Mouse (Mus musculus): Measurements from ENCODE around the gene Cdc42. TPM values are rescaled to one million over a fixed set of nuclear protein-coding genes. Genes with fewer than 3 reads are reported as not detected.

The Cdc42 gene
- polyA plus RNA-seq, 1 experiment from 2014 or later, result 869 TPM

- H3K4me1 ChIP-seq (replicated peaks), result peaks cover 16% of the 10 kb centered on the region
- no peak overlapping the region for H3K4me3 ChIP-seq
- H3K36me3 ChIP-seq, result peaks cover 9% of the 10 kb centered on the region; the same call in 1 of the 2 replicates
- H3K27me3 ChIP-seq, result no peaks in the 10 kb centered on the region
- H3K9me3 ChIP-seq, result no peaks in the 10 kb centered on the region
- H3K27ac ChIP-seq (replicated peaks), result no peak overlapping the region
- 93% methylated on average over 1 of the region's 1 CpGs for WGBS
- no peak overlapping the region for H3K9ac ChIP-seq
- ATAC-seq (ENCODE audit: low read depth), result no peak
- H3K4me2 ChIP-seq, result no peak overlapping the region
Measured at GRCm38 (mm10) chr4:137339415-137339814, 18.1 kb downstream of the Cdc42 start.

- WGBS, result 93% methylated on average over 5 of the region's 5 CpGs
- Histone ChIP-seq H3K9ac (no peak overlapping the region), H3K4me1 (replicated peaks) (peaks cover 16% of the 10 kb centered on the region), H3K36me3 (peaks cover 33% of the 10 kb centered on the region), H3K9me3 (no peaks in the 10 kb centered on the region), H3K4me2 (no peak overlapping the region), H3K27ac (replicated peaks) (no peak overlapping the region), H3K4me3 (no peak overlapping the region), H3K27me3 (no peaks in the 10 kb centered on the region)
- no peak for ATAC-seq (ENCODE audit: low read depth)
Measured at GRCm38 (mm10) chr4:137336468-137336867, 21.1 kb downstream of the Cdc42 start.

GRCm38 (mm10) chr4:137332051-137332450 is 25.5 kb downstream of the Cdc42 start:
- ATAC-seq (ENCODE audit: low read depth), result no peak
- H3K4me3 ChIP-seq, result no peak overlapping the region
- H3K4me2 ChIP-seq, result no peak overlapping the region
- no peak overlapping the region for H3K9ac ChIP-seq
- peaks cover 4% of the 10 kb centered on the region; the same call in 1 of the 2 replicates for H3K4me1 ChIP-seq (replicated peaks)
- no peak overlapping the region for H3K27ac ChIP-seq (replicated peaks)
- H3K36me3 ChIP-seq, result peaks cover 66% of the 10 kb centered on the region
- no peaks in the 10 kb centered on the region for H3K9me3 ChIP-seq
- no peaks in the 10 kb centered on the region for H3K27me3 ChIP-seq

- Histone ChIP-seq H3K36me3 (peaks cover 71% of the 10 kb centered on the region), H3K4me2 (no peak overlapping the region), H3K9me3 (no peaks in the 10 kb centered on the region), H3K27ac (replicated peaks) (no peak overlapping the region), H3K9ac (no peak overlapping the region), H3K4me1 (replicated peaks) (no peaks in the 10 kb centered on the region), H3K27me3 (no peaks in the 10 kb centered on the region), H3K4me3 (no peak overlapping the region)
- no peak for ATAC-seq (ENCODE audit: low read depth)
- WGBS, result 89% methylated on average over 3 of the region's 3 CpGs
Measured at GRCm38 (mm10) chr4:137326494-137326893, 31.0 kb downstream of the Cdc42 start.

GRCm38 (mm10) chr4:137324926-137325325 is 32.6 kb downstream of the Cdc42 start:
- peaks cover 78% of the 10 kb centered on the region for H3K36me3 ChIP-seq

GRCm38 (mm10) chr4:137316027-137316770 is 41.3 kb downstream of the Cdc42 start:
- Histone ChIP-seq H3K9me3 (no peaks in the 10 kb centered on the region), H3K9ac (no peak overlapping the region), H3K4me1 (replicated peaks) (no peaks in the 10 kb centered on the region), H3K4me2 (no peak overlapping the region), H3K4me3 (no peak overlapping the region), H3K36me3 (peaks cover 33% of the 10 kb centered on the region), H3K27ac (replicated peaks) (no peak overlapping the region), H3K27me3 (no peaks in the 10 kb centered on the region)
- no peak for ATAC-seq (ENCODE audit: low read depth)
- 82% methylated on average over 4 of the region's 4 CpGs for WGBS

More at GRCm38 (mm10) chr4:137324926-137325325, 32.6 kb downstream of the Cdc42 start:
- Histone ChIP-seq H3K27ac (replicated peaks) (no peak overlapping the region), H3K9me3 (no peaks in the 10 kb centered on the region), H3K4me1 (replicated peaks) (no peaks in the 10 kb centered on the region), H3K4me2 (no peak overlapping the region), H3K4me3 (no peak overlapping the region), H3K9ac (no peak overlapping the region), H3K27me3 (no peaks in the 10 kb centered on the region)
- 92% methylated on average over 6 of the region's 6 CpGs for WGBS
- no peak for ATAC-seq (ENCODE audit: low read depth)

- ATAC-seq (ENCODE audit: low read depth), result no peak
- no peaks in the 10 kb centered on the region for H3K9me3 ChIP-seq
- no peak overlapping the region for H3K9ac ChIP-seq
- no peak overlapping the region for H3K4me2 ChIP-seq
- no peaks in the 10 kb centered on the region for H3K4me1 ChIP-seq (replicated peaks)
- no peak overlapping the region for H3K27ac ChIP-seq (replicated peaks)
- H3K4me3 ChIP-seq, result no peak overlapping the region
- WGBS, result 84% methylated on average over 2 of the region's 2 CpGs
- H3K27me3 ChIP-seq, result no peaks in the 10 kb centered on the region
- H3K36me3 ChIP-seq, result peaks cover 21% of the 10 kb centered on the region
Measured at GRCm38 (mm10) chr4:137315061-137315460, 42.5 kb downstream of the Cdc42 start.

- 27% methylated on average over 6 of the region's 6 CpGs for WGBS
Measured at GRCm38 (mm10) chr4:137314561-137314960, 43.0 kb downstream of the Cdc42 start.

GRCm38 (mm10) chr4:137313511-137313910 is 44.0 kb downstream of the Cdc42 start:
- no peak overlapping the region for H3K4me3 ChIP-seq
- H3K27ac ChIP-seq (replicated peaks), result no peak overlapping the region
- WGBS, result 54% methylated on average over 2 of the region's 2 CpGs
- H3K4me2 ChIP-seq, result no peak overlapping the region
- no peak overlapping the region for H3K9ac ChIP-seq
- no peaks in the 10 kb centered on the region for H3K4me1 ChIP-seq (replicated peaks)
- peaks cover 8% of the 10 kb centered on the region for H3K36me3 ChIP-seq
- no peaks in the 10 kb centered on the region for H3K9me3 ChIP-seq
- ATAC-seq (ENCODE audit: low read depth), result no peak
- no peaks in the 10 kb centered on the region for H3K27me3 ChIP-seq

More at GRCm38 (mm10) chr4:137314561-137314960, 43.0 kb downstream of the Cdc42 start:
- H3K9ac ChIP-seq, result no peak overlapping the region
- no peaks in the 10 kb centered on the region for H3K4me1 ChIP-seq (replicated peaks)
- no peak overlapping the region for H3K27ac ChIP-seq (replicated peaks)
- H3K4me2 ChIP-seq, result no peak overlapping the region
- no peak overlapping the region for H3K4me3 ChIP-seq
- no peak for ATAC-seq (ENCODE audit: low read depth)
- H3K9me3 ChIP-seq, result no peaks in the 10 kb centered on the region
- H3K36me3 ChIP-seq, result peaks cover 16% of the 10 kb centered on the region
- no peaks in the 10 kb centered on the region for H3K27me3 ChIP-seq

GRCm38 (mm10) chr4:137308377-137308776 is 49.1 kb downstream of the Cdc42 start:
- WGBS, result 53% methylated on average over 5 of the region's 5 CpGs
- H3K4me2 ChIP-seq, result no peak overlapping the region
- H3K9me3 ChIP-seq, result no peaks in the 10 kb centered on the region
- H3K36me3 ChIP-seq, result no peaks in the 10 kb centered on the region
- no peak overlapping the region for H3K27ac ChIP-seq (replicated peaks)
- no peak for ATAC-seq (ENCODE audit: low read depth)
- H3K27me3 ChIP-seq, result no peaks in the 10 kb centered on the region
- H3K4me3 ChIP-seq, result no peak overlapping the region
- H3K4me1 ChIP-seq (replicated peaks), result peaks cover 32% of the 10 kb centered on the region
- H3K9ac ChIP-seq, result no peak overlapping the region

GRCm38 (mm10) chr4:137306991-137307706 is 50.4 kb downstream of the Cdc42 start:
- H3K9ac ChIP-seq, result no peak overlapping the region
- no peak for ATAC-seq (ENCODE audit: low read depth)
- H3K4me3 ChIP-seq, result no peak overlapping the region
- H3K4me2 ChIP-seq, result no peak overlapping the region
- H3K27me3 ChIP-seq, result no peaks in the 10 kb centered on the region
- WGBS, result 71% methylated on average over 19 of the region's 19 CpGs
- peak overlapping the region; percentile 88 for H3K27ac ChIP-seq (replicated peaks)
- peaks cover 35% of the 10 kb centered on the region for H3K4me1 ChIP-seq (replicated peaks)
- no peaks in the 10 kb centered on the region for H3K9me3 ChIP-seq
- H3K36me3 ChIP-seq, result no peaks in the 10 kb centered on the region

GRCm38 (mm10) chr4:137306577-137306888 is 51.0 kb downstream of the Cdc42 start:
- H3K4me2 ChIP-seq, result no peak overlapping the region
- H3K36me3 ChIP-seq, result no peaks in the 10 kb centered on the region
- H3K27me3 ChIP-seq, result no peaks in the 10 kb centered on the region
- H3K9me3 ChIP-seq, result no peaks in the 10 kb centered on the region
- H3K27ac ChIP-seq (replicated peaks), result peak overlapping the region; percentile 88
- H3K4me1 ChIP-seq (replicated peaks), result peaks cover 41% of the 10 kb centered on the region
- WGBS, result 19% methylated on average over 8 of the region's 8 CpGs
- no peak overlapping the region for H3K4me3 ChIP-seq
- ATAC-seq (ENCODE audit: low read depth), result no peak
- peak overlapping the region; percentile 31 for H3K9ac ChIP-seq

Data from neural tube, embryonic 13.5 days (tissue).